Mouse (Mus musculus) telencephalon, adult 2 months (tissue): ENCODE results near the gene Mecom.

ENCODE experiments used
- DNase-seq: peaks from one replicate; pipeline ENCODE4 v3.0.0-alpha.2; 2011; ENCODE audit warnings: low read depth, low spot score

The Mecom gene

DNA sequence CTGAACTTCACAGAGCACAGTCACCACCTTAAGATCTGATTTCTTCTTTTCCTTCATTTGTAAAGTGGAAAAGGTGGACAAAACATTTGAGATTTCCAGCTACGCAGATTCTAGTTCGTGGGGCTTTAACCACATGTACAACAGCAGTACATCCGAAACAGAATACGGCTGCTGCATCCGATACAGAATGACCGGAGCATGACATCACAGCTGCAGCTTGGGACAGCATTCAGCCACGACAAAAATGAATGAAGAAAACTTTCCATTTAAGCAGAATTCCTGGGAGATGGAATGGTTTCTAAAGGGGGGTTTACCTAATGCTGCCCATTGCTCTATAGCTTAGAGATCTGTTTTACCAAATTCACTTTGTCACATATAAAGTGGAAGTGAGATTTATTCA, 583.9 kb downstream of the Mecom start:
- DNase-seq: no peak

- DNase-seq: no peak
Observed at GRCm38 (mm10) chr3:29963447-29963846, 584.4 kb downstream of the Mecom start.

DNA sequence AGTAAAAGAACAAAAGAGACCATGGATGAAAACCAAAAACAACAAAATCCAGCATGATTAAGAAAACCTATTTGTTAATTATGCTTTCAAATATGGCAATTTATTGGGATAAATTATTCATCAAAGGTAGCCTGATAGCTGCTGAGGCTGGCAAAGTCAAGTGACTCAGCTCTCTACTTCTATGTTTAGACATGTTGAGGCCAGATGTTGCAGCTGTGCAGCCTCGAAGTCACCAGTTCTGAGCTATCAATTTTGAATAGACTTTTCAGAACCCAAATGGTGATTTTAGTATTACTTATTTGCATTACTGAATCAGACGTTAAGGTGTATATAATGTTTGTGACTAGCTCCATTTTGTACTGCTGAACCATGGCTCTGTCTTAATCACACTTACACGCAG, 588.8 kb downstream of the Mecom start:
- DNase-seq: no peak

DNA sequence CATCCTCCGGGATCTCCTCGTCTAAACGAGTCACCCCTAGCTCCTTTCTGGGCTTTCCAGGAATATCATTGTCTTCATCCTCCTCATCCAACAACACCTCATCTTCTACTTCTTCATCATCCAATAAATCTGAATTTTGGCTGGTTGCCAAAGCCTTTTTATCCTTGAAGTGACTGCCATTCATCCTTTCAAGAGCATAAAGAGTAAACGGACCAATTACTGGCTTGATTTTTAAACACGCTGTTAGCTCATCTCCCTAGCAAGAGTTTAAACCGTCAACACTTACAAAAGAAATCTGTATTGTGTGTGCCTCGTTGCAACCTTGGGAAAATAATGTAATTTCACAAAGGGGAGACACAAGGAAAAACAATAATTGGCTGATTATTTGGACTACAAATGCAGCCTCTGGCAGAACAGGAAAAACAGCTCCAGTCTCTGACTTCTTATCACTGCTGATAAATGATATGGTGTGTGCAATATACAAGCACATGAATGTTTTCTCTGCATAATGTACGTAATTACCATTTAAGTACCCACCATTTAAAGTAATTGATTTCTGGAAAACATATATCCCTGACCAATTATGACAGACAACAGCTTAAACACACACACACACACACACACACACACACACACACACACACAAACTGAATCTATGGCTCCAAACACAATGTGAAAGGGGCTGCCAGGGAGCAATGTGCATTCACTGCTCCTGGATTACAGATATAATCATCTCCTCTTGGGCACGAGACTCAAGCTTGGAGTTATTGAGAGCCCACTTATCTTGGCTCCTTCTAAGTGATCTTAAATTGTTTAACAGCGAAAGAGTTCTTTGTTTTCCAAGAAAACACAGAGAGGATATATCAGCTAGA, 590.2 kb downstream of the Mecom start:
- DNase-seq: no peak

DNA sequence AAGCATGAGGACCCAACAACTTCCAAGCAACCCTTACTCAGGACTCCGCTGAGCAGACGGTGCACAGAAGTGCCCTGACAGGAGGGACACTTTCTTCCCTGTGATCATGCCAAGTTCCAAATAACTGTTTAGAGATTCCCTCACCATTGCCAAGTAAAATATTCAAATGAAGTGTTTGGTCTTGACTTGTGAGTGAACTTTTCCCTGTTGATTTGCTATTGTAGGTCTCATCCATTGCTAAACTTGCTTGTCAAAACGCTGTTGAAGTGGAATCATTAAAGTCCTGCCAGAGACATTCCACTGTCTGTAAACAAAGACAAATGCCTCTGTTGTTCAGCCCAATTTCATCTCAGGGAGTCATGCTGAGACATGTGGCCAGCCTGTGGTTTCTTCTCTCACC, 594.5 kb downstream of the Mecom start:
- no peak for DNase-seq

- DNase-seq: no peak
Observed at GRCm38 (mm10) chr3:29950853-29951252, 597.0 kb downstream of the Mecom start.

DNA sequence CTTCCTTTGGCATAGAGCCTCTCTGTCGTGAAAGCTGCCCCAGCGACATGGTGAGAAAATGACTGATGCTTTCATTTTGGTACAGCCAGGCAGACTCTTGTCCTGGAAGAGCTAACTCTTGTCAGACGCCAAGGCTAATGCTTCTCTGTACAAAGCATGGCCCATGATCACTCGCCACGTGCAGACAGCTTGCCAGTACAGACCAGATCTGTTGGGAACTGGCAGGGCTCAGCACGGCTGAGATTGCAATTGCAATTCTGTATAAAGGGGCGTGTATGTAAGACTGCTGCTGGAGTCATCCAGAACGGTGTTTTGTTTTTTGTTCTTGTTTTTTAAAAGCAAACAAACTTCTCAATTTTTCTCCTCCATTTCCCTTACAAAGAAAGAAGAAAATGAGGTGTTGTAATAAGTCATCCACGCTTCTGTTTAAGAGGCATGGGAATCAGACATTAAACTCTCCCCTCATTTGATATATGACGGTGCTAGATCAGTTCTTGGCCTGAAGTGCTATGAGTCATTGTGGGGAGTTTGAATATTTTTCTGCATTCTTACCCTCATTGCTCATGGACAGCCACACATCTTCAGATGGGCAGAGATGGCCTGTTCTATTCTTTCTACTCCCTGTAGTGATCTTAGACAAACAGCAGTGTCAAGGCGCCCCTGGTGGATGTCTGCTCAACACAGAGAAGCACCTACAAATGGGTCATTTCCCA, 644.1 kb downstream of the Mecom start:
- DNase-seq: no peak
